Mouse (Mus musculus) A20 (cell line): ENCODE measurements around the gene Traf3.

Experiments used
- DNase-seq: peaks from one replicate; pipeline ENCODE4 v3.0.0-alpha.2; 2011; ENCODE audit warnings: low read depth, low spot score

The Traf3 gene

GRCm38 (mm10) chr12:111152981-111153710 lies 13.0 kb upstream of the Traf3 start:
- DNase-seq, result no peak

GRCm38 (mm10) chr12:111153946-111154345 lies 12.2 kb upstream of the Traf3 start:
- DNase-seq, result no peak

- DNase-seq, result no peak
Measured at GRCm38 (mm10) chr12:111154641-111155040, 11.5 kb upstream of the Traf3 start.

GRCm38 (mm10) chr12:111155756-111156155 lies 10.4 kb upstream of the Traf3 start:
- DNase-seq, result no peak

GRCm38 (mm10) chr12:111159659-111160428 lies 6.3 kb upstream of the Traf3 start:
- peak; percentile 96 for DNase-seq

- no peak for DNase-seq
Measured at GRCm38 (mm10) chr12:111160871-111161270, 5.3 kb upstream of the Traf3 start.

- DNase-seq, result no peak
Measured at GRCm38 (mm10) chr12:111161943-111162311, 4.2 kb upstream of the Traf3 start.

- no peak for DNase-seq
Measured at GRCm38 (mm10) chr12:111162312-111163061, 3.7 kb upstream of the Traf3 start.

- peak; percentile 96 for DNase-seq
Measured at GRCm38 (mm10) chr12:111164310-111164751, 1.8 kb upstream of the Traf3 start.

GRCm38 (mm10) chr12:111165146-111165812 lies 891 bp upstream of the Traf3 start:
- DNase-seq, result peak; percentile 90

GRCm38 (mm10) chr12:111166681-111167289 lies 615 bp downstream of the Traf3 start:
- peak; percentile 57 for DNase-seq

- DNase-seq, result no peak
Measured at GRCm38 (mm10) chr12:111168891-111169290, 2.7 kb downstream of the Traf3 start.

GRCm38 (mm10) chr12:111178772-111179171 lies 12.6 kb downstream of the Traf3 start:
- DNase-seq, result no peak

GRCm38 (mm10) chr12:111181848-111182247 lies 15.7 kb downstream of the Traf3 start:
- no peak for DNase-seq

GRCm38 (mm10) chr12:111182378-111182777 lies 16.2 kb downstream of the Traf3 start:
- no peak for DNase-seq

GRCm38 (mm10) chr12:111184476-111184875 lies 18.3 kb downstream of the Traf3 start, which contains the start of gene 4930595D18Rik:
Gene 4930595D18Rik, minus strand, starts transcription at chr12:111184491.
- no peak for DNase-seq

- no peak for DNase-seq
Measured at GRCm38 (mm10) chr12:111186986-111187385, 20.8 kb downstream of the Traf3 start.

GRCm38 (mm10) chr12:111188295-111188694 lies 22.1 kb downstream of the Traf3 start:
- DNase-seq, result no peak

GRCm38 (mm10) chr12:111190355-111190754 lies 24.2 kb downstream of the Traf3 start:
- DNase-seq, result no peak

GRCm38 (mm10) chr12:111190891-111191290 lies 24.7 kb downstream of the Traf3 start:
- DNase-seq, result no peak

GRCm38 (mm10) chr12:111192777-111193176 lies 26.6 kb downstream of the Traf3 start:
- no peak for DNase-seq
